Mouse (Mus musculus) B cell, adult 2 months (primary cell): ENCODE results near the gene Mex3b.

Experiments
- DNase-seq, 2 experiments: peaks; one replicate each; pipeline ENCODE4 v3.0.0; 2022

The Mex3b gene

DNA sequence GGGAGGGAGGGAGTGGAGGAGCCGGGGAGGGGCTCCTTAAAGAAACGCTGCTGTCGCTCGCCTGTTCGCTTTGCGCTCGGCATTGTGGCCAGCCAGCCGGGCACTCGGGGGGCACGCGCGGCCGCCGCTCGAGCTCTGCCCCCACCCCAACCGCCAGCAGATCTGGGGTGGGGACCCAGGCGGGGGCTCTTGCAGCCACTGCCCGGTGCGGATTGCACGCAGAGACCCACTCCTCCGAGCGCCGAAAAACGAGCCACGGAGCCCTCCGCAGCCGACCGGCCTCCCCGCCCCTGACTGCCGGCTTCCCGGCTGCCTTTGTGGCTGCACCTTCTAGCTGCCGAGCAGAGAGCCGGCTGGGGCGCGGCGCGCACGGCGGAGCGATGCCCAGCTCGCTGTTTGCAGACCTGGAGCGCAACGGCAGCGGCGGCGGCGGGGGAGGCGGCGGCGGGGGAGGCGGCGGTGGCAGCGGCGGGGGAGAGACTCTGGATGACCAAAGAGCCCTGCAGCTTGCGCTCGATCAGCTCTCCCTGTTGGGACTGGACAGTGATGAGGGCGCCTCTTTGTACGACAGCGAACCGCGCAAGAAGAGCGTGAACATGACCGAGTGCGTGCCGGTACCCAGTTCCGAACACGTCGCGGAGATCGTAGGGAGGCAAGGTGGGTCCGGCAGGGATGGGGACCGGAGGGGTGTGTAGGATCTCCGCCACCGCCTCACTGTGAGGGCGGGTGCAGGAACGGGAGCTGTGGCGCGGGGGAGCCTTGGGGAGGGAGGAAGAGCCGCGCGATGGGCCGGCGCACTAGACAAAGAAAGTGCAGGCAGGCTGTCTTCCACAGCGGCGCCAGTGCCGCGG, at the start of gene Mex3b:
Mex3b (plus strand) TSS at position 63 of the 851 bp plus-strand sequence.
- peak; percentile 63 to 68 for DNase-seq

DNA sequence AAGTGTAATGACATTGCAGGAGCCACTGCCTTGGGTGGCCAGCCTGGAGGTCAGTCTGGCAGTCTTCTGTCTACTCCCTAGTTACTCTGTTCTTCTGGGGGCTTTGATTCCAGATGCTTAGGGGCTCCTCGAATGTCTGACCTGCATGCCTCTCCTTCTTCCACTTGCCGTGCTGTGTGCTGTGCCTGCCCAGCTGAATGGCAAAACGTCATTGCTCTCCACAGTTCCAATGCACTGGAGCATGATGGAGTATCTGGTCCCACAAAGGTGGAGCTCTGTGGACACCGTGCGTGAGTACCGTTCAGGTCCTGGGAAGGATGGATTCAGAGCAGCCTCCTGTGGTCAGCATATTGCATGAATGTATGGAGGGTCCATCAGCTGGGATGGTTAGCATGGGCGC, 47.6 kb upstream of the Mex3b start:
- no peak for DNase-seq

DNA sequence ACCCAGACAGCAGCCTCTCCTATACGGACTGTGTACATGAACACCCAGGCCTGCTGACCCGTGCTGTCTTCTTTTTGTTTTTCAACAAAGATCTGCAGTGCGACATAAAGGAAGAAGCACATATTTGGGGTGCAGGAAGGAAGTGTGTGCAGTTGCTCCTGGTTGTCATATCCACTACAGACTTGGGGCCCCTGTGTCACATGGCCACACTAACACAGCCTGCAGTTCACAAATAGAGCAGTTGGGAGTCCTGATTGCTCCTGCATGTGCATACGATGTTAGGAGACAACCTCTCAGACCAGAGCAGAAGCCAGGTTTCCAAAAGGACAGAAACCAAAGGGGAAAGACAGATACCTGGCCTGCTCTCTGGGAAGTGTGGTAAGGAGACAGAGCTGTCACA, 46.5 kb upstream of the Mex3b start:
- DNase-seq = no peak

DNA sequence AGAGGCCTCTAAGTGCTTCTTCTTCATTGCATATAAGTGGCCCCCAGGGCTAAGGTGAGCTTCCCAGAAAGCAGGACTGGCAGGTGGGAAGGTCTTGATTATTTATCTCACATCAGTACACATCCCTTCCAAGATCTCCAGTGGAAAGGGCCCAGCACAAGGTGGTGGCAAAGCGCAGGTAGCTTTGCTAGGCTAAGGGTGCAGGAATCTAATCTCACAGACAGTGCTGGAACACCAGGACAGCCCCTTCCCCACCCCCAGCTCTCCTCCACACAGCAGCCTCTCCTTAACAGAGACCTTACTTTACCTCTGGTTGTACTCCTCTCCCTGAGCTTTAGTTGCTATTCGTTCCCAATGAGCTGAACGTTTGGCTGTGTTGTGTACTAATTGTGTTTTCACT, 45.6 kb upstream of the Mex3b start:
- DNase-seq = no peak

DNA sequence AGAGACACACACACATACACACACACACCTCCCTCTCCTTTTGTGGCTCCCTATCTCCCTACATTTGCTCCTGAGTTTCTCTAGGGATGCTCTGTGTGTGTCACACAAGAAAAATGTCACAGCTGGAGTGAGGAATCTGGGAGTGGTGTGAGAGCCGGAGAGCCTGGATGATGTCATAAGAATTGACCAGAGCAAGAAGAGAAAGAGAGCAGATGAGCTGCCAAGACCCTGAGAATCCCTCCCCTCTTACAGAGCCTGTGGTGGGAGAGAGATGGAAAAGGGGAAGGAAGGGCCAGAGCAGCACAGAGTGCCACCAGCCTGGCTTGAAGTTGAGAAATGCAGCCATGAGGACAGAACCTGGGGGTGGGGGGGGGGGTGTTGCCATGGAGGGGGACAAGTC, 44.6 kb upstream of the Mex3b start:
- DNase-seq = no peak

DNA sequence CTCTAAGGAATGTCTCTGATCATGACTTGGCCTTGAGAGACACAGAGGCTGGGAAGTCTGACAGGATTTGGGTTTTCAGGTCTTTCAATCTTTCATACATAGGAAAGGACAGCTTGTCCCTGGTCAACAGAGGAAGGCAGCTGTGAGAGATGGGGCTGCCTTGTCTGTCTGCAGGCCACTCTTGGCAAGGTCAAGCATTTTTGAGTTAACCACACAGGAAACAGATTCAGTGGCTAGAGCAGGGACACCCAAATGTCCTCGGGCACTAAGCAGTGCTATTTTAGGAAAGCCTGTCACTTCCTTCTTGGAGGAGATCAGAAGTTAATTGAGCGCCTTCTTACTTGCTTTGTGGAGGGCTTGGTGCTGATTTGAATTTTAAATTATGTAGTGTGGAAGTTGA, 38.9 kb upstream of the Mex3b start:
- DNase-seq = no peak

DNA sequence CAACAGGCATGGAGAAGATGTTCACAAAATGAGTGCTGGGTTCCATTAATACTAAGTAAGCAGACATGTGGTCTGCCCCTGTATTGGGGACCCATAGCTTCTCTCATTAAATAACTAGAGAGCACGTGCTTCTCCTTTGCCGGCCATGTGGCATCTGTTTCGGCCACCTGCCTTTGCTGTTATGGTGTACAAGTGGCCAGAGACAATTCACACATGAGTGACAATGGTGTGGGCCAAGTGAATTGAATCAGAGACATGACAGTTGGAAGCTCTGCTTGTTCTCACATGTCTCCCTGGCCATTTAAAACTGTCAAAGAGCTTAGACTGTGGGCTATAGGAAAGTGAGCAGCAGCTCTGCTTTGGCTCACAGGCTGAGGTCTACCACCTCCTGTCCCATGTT, 37.6 kb upstream of the Mex3b start:
- no peak for DNase-seq

DNA sequence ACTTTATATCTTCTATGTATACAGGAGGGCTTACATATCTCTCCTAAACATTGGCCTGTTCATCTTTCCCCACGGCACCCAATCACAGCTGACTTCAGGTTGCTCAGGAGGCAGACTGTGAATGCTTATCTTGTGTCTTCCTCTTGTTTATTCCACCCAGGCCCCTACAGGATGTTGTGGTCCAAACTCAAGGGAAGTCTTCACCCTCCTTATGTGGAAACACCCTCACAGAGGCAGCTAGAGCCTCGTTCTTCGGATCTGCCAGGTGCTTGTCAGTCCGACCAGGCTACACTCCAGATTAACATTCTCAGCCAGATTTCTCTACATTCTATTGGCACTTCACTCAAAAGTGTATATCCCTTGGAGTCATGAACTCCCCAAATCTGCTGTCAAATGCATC, 32.7 kb upstream of the Mex3b start:
- no peak for DNase-seq

DNA sequence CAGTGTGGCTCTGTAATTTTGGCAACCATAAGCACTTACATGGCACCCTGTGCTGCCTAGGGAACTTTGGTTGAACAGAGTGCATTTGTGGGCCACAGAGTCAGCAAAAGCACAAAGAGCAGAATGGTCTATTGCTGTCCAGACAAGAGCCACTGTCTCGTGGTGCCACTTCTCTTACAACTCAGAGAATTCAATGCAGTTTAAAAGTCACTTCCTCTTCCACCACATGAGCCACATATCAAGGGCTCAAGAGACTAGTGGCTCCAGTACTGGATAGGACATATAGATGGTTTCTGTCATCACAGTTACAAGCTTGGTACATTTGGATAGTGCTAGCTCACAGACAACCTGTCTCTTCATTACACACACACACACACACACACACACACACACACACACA, 28.7 kb upstream of the Mex3b start:
- no peak for DNase-seq

DNA sequence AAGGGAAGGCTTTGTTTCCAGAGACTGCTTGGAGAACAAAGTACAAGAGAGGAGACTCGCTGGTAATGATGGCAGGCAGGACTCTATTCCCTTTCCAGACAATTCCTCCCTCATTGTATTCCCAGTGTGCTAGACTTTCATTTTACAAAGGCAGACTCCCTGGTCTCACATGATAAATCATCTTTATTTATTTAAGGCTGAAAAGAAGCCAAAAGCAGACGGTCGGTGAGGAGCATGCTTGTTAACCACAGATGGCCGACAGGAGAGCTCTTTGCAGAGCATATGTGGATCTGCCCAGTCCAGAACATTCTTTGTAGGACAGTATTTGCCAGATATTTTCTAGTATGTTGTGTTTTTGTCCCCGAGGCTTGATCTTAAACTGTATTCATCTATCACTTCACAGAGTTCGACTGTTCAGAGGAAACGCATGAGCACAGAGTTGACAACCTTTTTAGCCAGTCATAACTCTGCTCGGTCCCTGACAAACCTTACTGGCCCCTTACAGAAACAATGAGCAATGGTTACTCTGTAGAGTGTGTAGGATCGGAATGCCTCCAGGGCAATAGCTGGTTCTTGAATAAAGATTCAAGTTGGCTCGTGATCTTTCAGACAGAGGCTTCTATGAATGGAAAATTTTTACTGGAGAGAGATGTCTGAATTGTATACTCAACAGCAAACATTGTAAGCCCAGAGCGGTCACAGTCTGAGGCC, 28.0 kb upstream of the Mex3b start:
- DNase-seq = no peak

DNA sequence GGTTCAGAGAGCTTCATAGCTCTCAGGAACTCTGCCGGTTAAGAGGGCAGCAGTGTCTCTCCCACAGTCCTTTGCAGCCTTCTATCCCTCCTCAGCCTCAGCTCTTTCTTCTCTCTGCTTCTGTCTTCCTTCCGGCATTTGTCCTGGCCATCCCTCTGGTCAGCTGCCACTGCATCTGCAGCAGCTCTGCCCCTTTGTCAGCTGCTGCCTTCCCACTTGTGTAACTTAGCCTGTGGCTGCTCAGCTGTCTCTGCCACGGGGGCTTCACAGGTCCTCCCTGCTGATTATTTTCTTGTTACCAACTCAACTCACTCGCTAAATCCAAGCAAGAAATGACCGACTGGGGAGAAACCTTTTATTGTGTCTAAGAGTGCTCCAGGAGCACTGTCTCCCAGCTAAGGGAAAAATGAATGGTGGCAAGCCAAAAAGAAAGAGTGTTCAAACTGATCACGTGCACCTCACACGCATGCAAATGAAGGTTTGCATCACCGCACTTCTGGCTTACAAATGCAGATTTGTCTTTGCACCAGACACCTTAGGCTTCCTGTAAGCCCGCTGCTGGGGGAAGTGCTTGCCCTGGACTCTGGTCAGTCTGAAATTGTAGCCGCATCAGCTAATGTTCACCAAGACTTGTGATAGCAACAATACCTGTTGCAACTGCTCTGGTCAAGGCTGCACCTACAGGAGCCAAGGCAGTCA, 24.8 kb upstream of the Mex3b start:
- DNase-seq = peak; percentile 59 to 63

DNA sequence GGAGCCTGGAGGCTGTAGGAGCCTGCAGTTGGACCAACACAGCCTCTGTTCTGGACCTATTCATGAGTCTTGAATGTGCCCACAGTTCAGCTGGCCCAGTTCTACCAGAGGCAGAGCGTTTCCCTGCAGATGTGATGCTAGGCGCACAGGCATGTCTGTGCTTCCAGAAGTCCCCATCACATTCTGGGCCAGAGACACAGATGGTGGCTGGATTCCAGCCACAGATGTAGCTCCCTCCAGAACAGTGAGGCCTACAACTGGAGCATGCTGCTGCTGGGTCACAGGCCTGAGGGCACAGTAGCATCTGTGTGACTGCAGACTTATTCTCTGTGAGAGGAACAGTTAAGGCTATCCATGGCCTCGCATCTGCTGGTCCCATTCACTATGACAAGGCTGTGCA, 16.4 kb upstream of the Mex3b start:
- no peak for DNase-seq

DNA sequence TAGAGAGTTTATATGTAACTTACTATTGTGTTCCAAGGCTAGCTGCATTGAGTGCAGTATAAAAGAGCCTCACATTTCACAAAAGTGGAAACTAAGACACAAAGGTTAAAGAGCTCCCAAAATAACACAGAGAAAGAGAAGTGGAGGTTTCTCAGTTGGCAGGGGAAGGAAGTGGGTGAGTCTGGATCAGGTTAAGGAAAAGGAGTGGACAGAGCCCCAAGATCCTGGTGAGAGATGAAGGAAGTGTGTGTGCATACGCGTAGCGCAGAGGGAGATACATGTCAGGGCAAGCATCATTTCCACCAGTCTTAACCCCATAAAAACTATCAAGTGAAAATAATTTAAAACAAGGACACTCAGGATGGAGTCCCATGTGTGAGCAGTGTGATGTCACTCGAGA, 15.5 kb upstream of the Mex3b start:
- DNase-seq = no peak

DNA sequence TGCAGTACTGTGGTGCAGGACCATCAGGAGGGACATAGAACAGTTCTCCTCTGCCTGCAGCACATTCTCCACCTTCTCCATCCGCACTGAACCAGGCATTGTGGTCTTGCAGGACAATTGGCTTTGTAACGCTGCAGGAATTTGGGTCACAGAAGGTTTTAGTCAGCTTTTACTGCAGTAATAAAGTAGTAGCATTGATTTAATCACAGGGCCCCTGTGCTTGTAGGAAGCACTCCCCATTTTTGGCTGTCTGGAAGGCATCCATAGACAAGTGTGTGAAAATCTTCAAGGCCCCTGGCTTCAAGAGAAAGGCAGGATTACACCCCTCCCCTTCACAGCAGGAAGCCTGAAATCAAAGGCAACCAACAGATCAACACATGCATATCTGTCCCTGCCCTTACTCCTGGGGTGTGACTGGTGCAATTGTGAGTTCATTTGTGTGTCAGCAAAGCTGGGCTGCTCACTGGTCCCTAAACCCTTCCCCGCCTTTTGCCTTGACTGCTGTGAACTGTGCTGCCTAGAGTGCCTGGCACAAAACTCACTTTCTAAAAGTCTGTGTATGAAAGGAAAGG, 12.9 kb upstream of the Mex3b start:
- DNase-seq = no peak

DNA sequence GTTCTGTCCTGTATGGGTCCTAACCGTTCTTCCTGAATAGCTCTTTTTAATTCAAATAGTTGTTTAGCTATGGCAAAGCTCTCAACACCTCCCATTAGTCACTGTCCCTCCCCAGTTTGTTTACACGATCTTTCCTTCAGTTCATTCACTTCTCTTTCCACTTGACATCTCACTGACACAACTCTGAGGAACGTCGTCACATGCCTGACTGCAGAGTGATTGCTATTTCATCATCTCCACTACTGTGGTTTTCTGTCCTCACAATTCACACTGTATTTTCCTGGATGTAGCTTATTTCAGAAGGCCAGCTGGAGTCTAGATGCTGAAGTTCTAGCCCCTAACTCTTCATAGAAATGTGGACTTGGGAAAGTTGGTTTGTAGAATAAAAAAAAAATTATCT, 8.5 kb upstream of the Mex3b start:
- DNase-seq = no peak

DNA sequence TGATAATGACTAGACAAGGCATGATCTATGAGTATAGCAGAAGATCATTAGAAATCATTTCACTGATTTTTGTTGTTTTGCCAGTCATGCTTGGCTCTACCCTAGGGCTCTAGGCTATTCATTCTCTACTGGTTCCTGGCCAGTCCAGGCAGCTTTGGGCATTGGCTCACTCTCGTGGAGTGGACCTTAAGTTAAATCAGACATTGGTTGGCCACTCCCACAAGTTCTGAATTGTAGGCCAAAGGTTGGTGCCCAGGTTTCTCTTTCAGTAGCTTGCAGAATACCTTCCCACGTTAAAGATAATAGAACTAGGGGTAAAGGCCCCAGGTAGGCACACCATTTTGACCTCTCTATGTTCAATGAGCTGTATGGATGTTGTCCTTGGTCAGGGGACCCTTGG, 6.5 kb upstream of the Mex3b start:
- DNase-seq = no peak

DNA sequence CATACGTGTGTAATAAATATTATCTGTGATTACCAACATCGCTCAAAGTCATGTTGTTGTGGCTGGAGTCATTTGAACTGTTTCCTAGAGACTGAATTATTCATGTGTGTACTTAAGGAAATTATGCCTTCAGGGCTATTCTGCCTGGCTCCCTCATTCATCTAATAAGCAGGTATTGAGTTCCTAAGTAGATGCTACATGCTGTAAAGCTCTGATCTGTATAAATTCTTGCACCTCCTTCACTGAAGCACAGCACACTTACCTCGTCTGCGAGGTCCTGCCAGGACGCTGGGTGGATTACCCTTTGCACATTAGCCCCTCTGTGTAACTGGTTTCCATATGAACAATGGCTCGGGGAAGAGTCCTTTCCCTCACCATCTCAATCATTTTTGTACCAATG, 3.8 kb upstream of the Mex3b start:
- no peak for DNase-seq

DNA sequence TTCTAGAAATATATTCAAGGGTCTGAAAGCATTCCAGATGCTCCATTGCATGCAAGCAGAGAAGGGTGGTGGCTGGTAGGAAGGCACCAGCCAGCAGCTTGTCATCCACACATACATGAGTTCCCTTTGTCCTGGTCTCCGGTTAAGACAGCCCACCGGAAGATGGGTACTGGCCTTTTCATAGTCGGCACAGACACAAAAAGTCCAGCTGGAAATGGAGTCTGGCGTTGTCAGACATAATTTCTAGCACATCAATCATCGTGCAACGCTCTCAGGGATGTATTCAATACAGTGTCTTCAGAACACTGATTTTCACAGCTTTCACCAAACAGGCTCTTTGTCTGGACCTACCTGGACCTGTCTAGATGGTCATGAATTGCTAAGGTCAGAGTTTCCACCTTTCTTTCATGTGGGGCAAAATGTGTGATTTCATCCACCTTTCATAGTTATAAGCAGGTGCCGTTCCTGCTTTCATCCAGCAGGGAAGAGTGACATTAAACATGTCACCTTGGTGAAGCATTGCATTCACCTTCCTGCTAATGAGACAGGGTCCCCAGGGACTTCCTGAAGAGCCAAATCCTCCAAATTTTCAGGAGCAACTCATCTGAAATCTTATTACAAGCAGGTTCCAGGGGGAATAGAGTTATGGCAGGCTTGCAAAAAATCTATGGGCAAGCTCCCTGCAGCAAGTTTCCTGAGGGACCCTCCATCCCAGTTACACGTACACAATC, 2.7 kb upstream of the Mex3b start:
- no peak for DNase-seq

DNA sequence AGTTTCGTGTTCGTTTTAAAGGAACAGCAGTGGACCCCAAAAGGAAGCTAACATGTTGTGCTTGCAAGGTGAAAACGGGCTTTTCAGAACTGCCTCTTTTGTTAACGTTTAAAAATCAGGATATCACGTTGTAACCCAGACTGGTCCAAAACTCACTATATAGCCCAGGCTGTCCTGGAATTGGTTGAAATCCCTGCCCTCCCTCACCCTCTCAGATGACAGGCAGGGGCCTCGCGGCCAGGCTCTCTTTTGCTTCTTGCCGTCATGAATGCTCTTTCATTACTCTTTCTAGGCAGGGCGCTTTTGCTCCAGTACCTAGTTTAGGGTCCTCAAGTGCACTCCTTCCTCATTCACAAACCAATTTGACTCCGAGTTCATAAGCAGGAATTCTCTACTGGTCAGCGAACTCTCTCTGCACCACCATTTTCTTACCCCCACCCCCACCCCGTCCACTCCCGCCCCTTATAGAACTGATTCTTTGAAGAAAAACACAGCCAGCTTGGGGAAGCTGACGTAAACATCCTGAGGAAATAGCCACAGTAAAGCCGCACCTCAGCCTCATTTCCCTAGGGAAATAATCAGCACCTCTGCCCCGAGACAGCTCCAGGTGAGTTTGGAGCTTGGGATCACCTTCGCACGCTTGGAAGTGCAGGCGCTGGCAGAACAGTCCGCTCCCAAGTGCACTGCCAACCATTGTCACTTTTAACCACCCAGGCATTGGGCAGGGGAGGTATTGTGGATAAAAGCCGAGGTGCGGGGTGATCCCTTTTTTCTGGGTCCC, 2.0 kb upstream of the Mex3b start:
- DNase-seq = peak; percentile 10 to 15

DNA sequence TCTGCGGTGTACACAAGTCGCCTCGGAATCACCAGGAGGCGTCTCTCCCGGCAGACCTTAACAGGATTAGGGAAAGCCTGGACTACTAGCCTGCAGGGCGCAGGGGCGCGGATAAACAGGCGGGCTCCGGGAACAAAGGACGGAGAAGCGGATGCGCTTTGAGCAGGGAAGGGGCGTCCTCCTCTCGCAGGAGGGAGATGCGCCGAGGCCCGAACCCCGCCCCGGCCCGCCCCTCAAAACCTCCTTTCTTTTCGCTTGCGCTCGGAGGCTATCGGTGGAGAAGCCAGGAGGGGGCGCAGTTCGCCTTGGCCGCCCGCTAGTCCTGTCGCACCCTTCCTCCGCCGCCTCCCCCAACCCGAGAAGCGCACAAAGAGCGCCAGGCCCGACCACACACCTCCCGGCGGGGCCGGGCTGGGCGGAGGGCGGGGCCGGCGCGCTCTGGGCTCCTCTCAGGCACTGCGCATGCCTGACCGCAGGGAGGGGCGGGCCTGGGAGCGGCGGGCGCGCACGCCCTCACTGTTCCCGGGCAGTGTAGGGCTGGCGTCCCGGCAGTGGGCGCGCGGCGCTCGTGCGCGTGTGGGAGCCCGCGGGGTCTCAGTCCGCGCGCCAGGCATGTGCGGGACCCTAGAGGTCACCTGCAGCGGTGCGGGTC, 1.2 kb upstream of the Mex3b start:
- DNase-seq = peak; percentile 99

DNA sequence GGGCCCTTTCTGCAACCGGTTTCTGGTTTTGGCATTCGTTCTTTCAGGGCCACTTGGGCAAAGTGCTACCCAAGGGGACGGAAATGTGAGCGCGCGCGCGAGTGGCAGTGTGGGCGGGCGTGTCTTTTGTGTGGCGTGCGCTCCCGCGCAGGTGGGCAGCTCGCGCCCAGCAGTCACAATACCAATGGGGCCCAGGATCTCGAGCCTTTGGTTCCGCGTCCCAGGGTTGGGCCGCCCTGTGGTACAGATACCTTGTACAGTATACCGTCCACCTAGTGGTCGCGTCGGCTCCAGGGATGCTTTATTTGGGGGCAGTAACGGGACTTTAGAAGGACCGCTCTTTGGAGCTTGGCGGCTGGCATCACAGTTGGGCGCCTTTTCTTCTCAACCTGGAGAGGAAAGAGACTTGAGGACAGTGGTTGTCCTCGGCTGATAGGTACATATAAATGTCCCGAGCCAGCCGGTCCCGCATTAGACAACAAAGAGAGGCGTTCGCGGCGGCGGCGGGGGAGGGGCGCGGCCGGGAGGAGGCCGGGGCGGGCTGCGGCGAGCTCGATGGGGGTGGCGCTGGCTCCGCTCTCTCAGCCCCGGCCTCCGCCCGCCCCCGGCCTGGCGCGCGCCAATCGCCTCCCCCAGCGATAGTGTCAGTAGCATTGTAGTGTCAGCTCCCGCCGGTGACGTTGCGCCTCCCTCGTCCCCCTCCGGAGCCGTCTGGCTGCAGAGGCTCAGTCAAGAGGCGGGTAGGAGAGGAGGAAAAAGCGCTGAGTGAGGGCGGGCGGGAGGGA, 455 bp upstream of the Mex3b start:
- DNase-seq = peak; percentile 83
